Mouse (Mus musculus) c-Kit-positive CD71-positive TER-119-positive erythroid progenitor cells, embryonic 14.5 days (primary cell): ENCODE data around the gene Epha4.
A peak's percentile ranks its signal among the peaks of the same experiment; 100 is the strongest.

Source experiments
- DNase-seq: peaks from one replicate; pipeline ENCODE4 v3.0.0-alpha.2; 2013; ENCODE audit warnings: low spot score

Epha4 gene

GRCm38 (mm10) chr1:77407417-77407816 lies 107.5 kb downstream of the Epha4 start:
- DNase-seq, result no peak

- DNase-seq, result no peak
Observed at GRCm38 (mm10) chr1:77406631-77407030, 108.3 kb downstream of the Epha4 start.

- DNase-seq, result no peak
Observed at GRCm38 (mm10) chr1:77404537-77404936, 110.4 kb downstream of the Epha4 start.

- DNase-seq, result no peak
Observed at GRCm38 (mm10) chr1:77402942-77403341, 111.9 kb downstream of the Epha4 start.

GRCm38 (mm10) chr1:77401465-77401864 lies 113.4 kb downstream of the Epha4 start:
- no peak for DNase-seq

GRCm38 (mm10) chr1:77391590-77391989 lies 123.3 kb downstream of the Epha4 start:
- no peak for DNase-seq

- no peak for DNase-seq
Observed at GRCm38 (mm10) chr1:77389069-77389468, 125.8 kb downstream of the Epha4 start.

- DNase-seq, result no peak
Observed at GRCm38 (mm10) chr1:77388556-77388955, 126.3 kb downstream of the Epha4 start.

- DNase-seq, result no peak
Observed at GRCm38 (mm10) chr1:77385613-77386012, 129.3 kb downstream of the Epha4 start.

GRCm38 (mm10) chr1:77383466-77383865 lies 131.4 kb downstream of the Epha4 start:
- no peak for DNase-seq

- no peak for DNase-seq
Observed at GRCm38 (mm10) chr1:77377550-77377980, 137.3 kb downstream of the Epha4 start.

- no peak for DNase-seq
Observed at GRCm38 (mm10) chr1:77374054-77374453, 140.8 kb downstream of the Epha4 start.

GRCm38 (mm10) chr1:77370921-77371320 lies 144.0 kb downstream of the Epha4 start:
- DNase-seq, result no peak

GRCm38 (mm10) chr1:77369255-77369837 lies 145.5 kb downstream of the Epha4 start:
- DNase-seq, result peak; percentile 40

- no peak for DNase-seq
Observed at GRCm38 (mm10) chr1:77365850-77366249, 149.0 kb downstream of the Epha4 start.

GRCm38 (mm10) chr1:77364596-77364995 lies 150.3 kb downstream of the Epha4 start:
- no peak for DNase-seq

- no peak for DNase-seq
Observed at GRCm38 (mm10) chr1:77363848-77364247, 151.0 kb downstream of the Epha4 start.

GRCm38 (mm10) chr1:77346459-77346858 lies 168.4 kb downstream of the Epha4 start:
- DNase-seq, result no peak

- DNase-seq, result no peak
Observed at GRCm38 (mm10) chr1:77343792-77344191, 171.1 kb downstream of the Epha4 start.

GRCm38 (mm10) chr1:77339701-77340100 lies 175.2 kb downstream of the Epha4 start:
- no peak for DNase-seq

- DNase-seq, result no peak
Observed at GRCm38 (mm10) chr1:77338346-77338745, 176.5 kb downstream of the Epha4 start.

- no peak for DNase-seq
Observed at GRCm38 (mm10) chr1:77336937-77337336, 178.0 kb downstream of the Epha4 start.

GRCm38 (mm10) chr1:77318597-77319127 lies 196.2 kb downstream of the Epha4 start:
- DNase-seq, result no peak
